Mouse (Mus musculus) heart, adult 8-10 months (tissue): Measurements from ENCODE around the gene Slc11a2. TPM values are rescaled to one million over a fixed set of nuclear protein-coding genes. Genes with fewer than 3 reads are reported as not detected.
"Not testable (repeated sequence)": the region's sequence is repeated elsewhere in the genome, so short reads cannot be mapped to it uniquely, and the experiment has no call there.

Experiments used
- DNase-seq: peaks from one replicate; pipeline ENCODE4 v3.0.0; 2022; ENCODE audit warnings: low spot score
- total RNA-seq, 4 experiments: library from RNA; stranded (reverse); gene quantifications; 2 replicates each; pipeline ENCODE4 v1.2.4; 2022

The Slc11a2 gene
- total RNA-seq, 4 experiments from 2014 or later: 49.0 to 61.5 (median 51.9) TPM

GRCm38 (mm10) chr15:100403318-100404000, 21.4 kb downstream of the Slc11a2 start:
- no peak for DNase-seq

DNA sequence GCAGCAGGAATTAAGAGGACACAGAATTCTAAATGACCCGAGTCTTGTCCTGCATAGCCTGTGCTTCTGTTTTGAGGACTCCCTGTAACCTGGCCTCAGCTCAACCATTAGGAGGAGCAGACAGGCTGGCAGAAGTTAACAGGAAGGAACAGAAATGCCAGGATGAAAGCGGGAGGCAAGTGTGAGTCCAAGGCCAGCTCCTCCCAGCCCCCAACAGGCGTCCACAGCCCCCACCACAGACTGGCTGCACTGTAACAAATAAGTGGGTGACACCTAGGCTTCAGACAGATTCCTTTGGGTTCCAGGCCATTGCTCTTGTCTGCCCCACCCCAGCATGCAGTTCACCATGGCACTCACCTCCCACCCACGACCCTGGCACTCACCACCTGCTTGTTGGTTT, 22.1 kb downstream of the Slc11a2 start:
- no peak for DNase-seq

DNA sequence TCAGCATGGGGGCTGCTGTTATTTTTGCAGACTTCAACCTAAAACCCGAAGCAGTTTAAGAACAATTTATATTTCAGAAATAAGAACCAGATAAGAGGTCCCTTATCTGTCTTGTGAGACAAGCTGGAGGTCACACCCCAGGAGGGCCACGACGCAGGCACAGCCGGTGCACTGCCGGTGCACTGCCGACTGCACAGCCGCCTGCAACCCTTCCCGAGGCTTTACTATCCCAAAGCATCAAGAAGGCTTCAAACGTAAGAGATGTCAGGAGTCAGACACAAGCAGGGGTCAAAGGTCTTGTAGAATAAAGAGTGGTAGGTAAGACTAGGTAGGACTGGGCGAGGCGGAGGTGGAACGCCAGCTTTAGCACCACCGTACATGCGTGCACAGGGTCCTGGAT, 22.5 kb downstream of the Slc11a2 start:
- DNase-seq: no peak

DNA sequence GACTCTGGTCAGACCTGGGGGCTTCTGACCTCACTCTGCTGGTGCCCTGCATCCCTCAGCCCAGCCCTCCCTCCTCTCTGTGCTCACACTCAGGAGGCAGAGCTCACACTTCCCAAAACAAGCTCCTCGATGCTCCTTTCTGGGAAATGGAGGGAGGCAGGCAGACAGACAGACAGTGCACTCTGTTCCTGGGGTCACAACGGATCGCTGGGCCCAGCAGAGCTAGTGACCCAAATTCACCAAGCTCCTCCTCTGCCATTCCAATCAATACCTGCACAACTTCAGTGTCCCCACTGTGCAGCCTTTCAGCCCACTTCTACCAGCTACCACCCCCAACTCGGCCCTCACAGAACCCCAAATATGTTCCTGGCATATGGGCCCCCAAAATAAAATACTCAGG, 23.1 kb downstream of the Slc11a2 start:
- DNase-seq: no peak

DNA sequence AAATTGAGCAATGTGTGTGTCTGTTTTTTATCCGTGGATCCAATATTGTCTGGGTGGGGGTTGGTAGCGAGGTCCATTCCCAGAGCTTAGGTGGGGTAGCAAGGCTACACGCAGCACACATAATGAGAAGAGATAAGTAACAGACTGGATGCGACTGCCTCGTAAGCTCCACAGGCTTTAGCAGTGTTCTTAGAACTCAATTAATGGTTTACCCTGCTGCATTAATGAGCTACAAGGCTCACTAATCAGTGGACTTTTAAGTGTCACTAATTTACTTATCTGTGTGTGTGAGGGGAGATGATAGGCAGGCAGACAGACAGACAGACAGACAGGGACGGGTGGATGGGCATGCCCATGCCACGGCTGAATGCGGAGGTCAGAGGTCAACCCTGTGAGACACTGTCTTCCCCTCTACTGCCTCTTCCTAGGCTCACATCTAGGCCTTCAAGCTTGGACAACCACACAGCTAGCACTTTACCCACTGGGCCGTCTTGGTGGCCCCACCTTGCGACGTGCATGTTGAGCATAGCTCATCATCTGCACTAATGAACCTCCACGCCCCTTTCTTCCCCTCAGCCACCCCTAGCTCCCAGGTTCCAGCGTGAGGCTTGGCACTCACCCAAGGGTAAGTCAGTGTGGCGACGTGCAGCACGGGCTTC, 24.2 kb downstream of the Slc11a2 start:
- no peak for DNase-seq

- DNase-seq: no peak
Measured at GRCm38 (mm10) chr15:100395561-100395960, 29.3 kb downstream of the Slc11a2 start.

DNA sequence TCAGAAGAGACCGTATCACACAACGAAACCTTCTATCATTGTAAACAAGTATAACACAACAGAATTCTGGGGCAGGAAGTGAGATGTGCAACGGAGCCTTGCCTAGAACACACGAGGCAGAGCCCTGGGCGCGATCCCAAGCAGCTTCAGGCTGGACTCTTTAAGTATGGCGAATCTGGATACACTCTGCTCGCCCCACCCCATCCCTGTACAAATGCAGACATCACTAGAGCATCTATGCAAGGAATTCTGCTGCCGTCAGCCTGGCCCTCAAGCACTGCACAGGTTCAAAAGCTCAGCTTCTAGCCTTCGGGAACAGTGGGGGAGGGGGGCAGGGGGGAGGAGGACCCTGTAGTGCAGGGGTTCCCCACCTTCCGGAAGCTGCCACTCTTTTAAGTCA, 31.9 kb downstream of the Slc11a2 start:
- no peak for DNase-seq

GRCm38 (mm10) chr15:100391599-100391998, 33.3 kb downstream of the Slc11a2 start:
- no peak for DNase-seq

- no peak for DNase-seq
Measured at GRCm38 (mm10) chr15:100391066-100391465, 33.8 kb downstream of the Slc11a2 start.

- DNase-seq: no peak
Measured at GRCm38 (mm10) chr15:100388886-100389285, 36.0 kb downstream of the Slc11a2 start.

GRCm38 (mm10) chr15:100388224-100388835, 36.5 kb downstream of the Slc11a2 start:
- no peak for DNase-seq

- DNase-seq: no peak
Measured at GRCm38 (mm10) chr15:100387544-100388223, 37.2 kb downstream of the Slc11a2 start.

DNA sequence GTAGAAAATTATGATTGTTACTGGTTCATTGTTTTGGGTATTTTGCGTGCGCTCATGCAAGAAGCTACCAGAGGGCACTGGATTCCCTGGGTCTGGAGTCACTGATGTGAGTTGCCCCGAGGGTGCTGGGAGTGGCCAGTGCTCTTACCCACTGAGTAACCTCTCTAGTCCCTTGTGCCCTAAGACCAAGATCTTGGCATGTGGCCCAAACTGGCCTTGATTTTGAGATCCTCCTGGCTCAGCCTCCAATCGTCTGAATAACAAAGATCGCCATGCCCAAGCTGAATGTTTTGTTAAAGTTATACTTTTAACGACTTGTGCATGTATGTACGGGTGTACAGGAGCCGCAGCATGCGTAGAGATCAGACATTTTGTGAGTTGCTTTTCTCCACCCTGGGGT, 39.2 kb downstream of the Slc11a2 start:
- DNase-seq: no peak

DNA sequence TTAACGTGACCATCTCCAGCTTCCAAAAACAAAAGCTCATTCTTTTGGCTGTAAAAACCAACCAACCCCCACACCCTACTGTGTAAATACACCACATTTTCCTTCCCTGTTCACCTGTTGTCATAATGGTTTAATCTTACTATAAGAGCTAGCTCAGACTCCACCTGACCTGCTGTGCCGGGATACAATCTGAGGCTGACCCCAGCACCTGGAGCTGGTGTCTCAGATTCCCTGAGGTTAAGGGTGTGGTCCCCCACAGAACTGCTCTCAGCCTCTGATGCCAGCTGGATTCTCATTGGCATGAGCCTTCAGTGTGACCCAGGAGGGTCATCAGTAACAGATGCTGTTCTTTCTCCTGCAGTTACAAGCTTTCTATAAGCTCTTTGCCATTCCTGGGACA, 44.8 kb downstream of the Slc11a2 start:
- no peak for DNase-seq

- DNase-seq: no peak
Measured at GRCm38 (mm10) chr15:100379658-100380057, 45.2 kb downstream of the Slc11a2 start.

DNA sequence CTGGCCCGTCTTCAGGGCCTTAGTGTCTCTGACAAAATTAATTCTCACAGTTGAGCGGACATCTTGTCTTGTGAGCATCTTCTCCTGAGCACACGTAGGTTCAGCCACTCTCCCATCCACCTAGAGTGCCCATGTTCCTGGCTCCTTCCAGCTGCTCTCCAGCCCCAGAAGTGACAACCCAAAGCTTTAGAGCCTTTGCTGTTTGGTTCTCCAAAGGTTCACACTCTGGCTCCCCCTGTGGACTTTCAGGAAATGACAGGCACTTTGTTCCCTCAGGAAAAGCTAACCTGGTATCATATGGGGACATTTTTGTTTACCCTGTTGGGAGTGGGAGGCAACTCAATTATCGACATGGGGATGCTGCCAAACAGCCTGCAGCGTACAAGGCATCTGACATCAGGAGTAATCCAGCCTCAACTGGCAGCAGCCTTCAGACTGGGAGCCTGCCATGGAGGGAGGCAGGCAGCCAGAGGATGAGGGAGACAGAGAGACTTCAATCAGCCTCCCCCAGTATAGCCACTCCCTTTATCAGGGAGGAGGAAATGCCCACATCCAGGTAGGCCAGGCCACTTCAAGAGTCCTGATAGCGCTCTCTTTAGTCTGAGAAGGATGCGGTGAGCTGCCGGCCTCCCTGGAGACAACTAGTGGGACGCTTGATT, 46.9 kb downstream of the Slc11a2 start:
- not testable (repeated sequence) for DNase-seq

GRCm38 (mm10) chr15:100375066-100375465, 49.8 kb downstream of the Slc11a2 start:
- DNase-seq: peak; percentile 44

GRCm38 (mm10) chr15:100367119-100367518, 57.8 kb downstream of the Slc11a2 start:
- DNase-seq: no peak

DNA sequence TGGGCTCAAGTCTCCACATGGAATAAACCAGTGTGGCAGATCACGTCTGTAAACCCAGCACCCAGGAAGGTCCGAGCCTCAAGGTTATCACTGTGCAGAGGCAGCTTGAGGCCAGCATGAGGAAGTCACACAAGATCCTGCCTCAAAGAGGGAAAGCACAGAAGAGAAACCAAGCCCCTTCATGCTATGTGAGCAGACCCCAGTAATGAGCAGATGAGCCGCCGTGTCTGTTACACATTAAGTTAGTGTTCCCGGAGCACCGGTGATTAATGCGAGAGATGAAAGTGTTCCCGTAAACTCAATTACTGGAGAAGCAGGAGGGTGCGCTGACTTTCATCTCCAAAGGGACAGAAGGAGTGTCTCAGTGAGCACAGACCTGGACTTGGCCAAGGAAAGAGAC, 58.9 kb downstream of the Slc11a2 start:
- not testable (repeated sequence) for DNase-seq

DNA sequence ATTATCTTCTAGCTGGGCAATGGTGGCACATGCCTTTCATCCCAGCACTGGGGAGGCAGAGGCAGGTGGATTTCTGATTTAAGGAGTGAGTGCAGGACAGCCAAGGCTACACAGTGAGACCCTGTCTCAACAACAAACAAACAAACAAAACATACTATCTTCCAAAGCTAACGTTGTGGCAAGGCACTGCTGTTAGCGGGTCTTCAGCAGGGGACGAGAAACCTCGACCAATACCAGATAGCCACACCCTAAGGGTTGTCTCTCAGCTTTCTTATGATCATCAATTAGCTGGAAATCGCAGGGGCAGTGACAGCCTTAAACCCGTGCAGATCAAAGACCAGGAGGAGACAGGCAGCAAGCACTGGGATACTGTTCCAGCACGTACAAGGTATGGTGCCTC, 60.6 kb downstream of the Slc11a2 start, which contains the start of gene Higd1c:
TSS of gene Higd1c (plus strand) at position 301 of the 400 bp plus-strand sequence.
- DNase-seq: no peak

DNA sequence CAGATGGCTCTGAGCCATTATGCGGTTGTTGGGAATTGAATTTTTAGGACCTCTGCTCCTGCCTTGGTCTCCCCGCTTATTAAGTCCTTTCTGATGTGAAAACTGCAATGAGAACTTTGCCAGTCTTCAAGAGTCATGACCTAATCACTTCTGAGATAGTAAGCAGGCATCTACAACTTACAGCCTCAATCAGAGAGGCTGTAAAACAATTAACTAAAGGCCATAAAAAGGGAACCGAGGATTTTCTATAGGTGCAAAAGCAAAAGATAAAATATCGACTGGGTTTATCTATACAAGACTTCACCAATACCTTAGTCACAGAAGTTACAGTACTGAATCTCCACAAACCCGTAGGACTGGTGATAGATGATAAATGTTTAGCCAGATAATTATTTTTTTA, 69.0 kb downstream of the Slc11a2 start:
- DNase-seq: no peak

DNA sequence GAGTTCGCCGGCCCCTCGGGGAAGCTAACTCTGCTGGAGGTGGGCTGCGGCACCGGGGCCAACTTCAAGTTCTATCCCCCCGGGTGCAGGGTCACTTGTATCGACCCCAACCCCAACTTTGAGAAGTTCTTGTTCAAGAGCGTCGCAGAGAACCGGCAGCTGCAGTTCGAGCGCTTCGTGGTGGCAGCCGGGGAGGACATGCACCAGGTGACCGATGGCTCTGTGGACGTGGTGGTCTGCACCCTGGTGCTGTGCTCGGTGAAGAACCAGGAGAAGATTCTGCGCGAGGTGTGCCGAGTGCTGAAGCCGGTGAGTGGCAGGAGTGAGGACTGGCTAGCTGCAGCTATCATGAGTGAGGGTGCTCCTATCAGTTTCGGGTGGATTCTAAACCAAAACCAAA, 71.5 kb downstream of the Slc11a2 start:
- not testable (repeated sequence) for DNase-seq
